Mouse (Mus musculus) embryonic facial prominence, embryonic 12.5 days (tissue): Measurements from ENCODE around the gene Atp13a3. TPM values are rescaled to one million over a fixed set of nuclear protein-coding genes. Genes with fewer than 3 reads are reported as not detected.

ENCODE experiments used
- ATAC-seq: fragments of 200-750 bp; cut with Nextera tagmentation; 2 replicates; pipeline ENCODE4 v1.8.0; 2017; ENCODE audit not compliant: insufficient number of reproducible peaks, insufficient read depth, low FRiP score, low TSS enrichment
- H3K27ac ChIP-seq: fragments of 300-500 bp; sonication (generic); 2 replicates; pipeline ENCODE4 v1.5.1; 2016; ENCODE audit warnings: mild to moderate bottlenecking
- H3K27me3 ChIP-seq: fragments of 300-500 bp; sonication (generic); 2 replicates; pipeline ENCODE4 v1.6.1; 2016; ENCODE audit warnings: mild to moderate bottlenecking, moderate library complexity
- H3K36me3 ChIP-seq: fragments of 300-500 bp; sonication (generic); 2 replicates; pipeline ENCODE4 v1.6.1; 2016; ENCODE audit warnings: mild to moderate bottlenecking
- H3K4me1 ChIP-seq: fragments of 300-500 bp; sonication (generic); 2 replicates; pipeline ENCODE4 v1.6.1; 2016
- H3K4me2 ChIP-seq: fragments of 300-500 bp; sonication (generic); replicated peaks from 2 replicates; pipeline ENCODE4 v1.6.1; 2016; ENCODE audit warnings: mild to moderate bottlenecking, moderate library complexity
- H3K4me3 ChIP-seq: fragments of 300-500 bp; sonication (generic); 2 replicates; pipeline ENCODE4 v1.5.1; 2016; ENCODE audit warnings: mild to moderate bottlenecking
- H3K9ac ChIP-seq: fragments of 300-500 bp; sonication (generic); 2 replicates; pipeline ENCODE4 v1.6.1; 2016; ENCODE audit warnings: mild to moderate bottlenecking, moderate library complexity
- H3K9me3 ChIP-seq: fragments of 300-500 bp; sonication (generic); 2 replicates; pipeline ENCODE4 v1.6.1; 2016; ENCODE audit warnings: mild to moderate bottlenecking, moderate library complexity
- WGBS: fragments of 180-500 bp; shearing (Covaris S2); methylation state at CpG from one replicate; pipeline ENCODE4 v1.1.7; 2016; 5-methylcytosine and 5-hydroxymethylcytosine counted together
- polyA plus RNA-seq: library from polyadenylated mRNA; unstranded; fragments of >200 nt; fragmentation: Nextera tagmentation; extraction: Ambion mirVana; gene quantifications from 2 replicates; pipeline ENCODE4 v1.2.1, GENCODE M21; 2016

Atp13a3 gene
- polyA plus RNA-seq, 1 experiment from 2014 or later, result 13.1 TPM

GRCm38 (mm10) chr16:30435393-30435792 is 29.6 kb upstream of the Atp13a3 start:
- Histone ChIP-seq H3K27me3 (no peaks in the 10 kb centered on the region), H3K4me3 (no peak overlapping the region), H3K4me1 (no peaks in the 10 kb centered on the region), H3K27ac (no peak overlapping the region), H3K36me3 (no peaks in the 10 kb centered on the region), H3K9me3 (no peaks in the 10 kb centered on the region), H3K4me2 (no peak overlapping the region), H3K9ac (no peak overlapping the region)
- 78% methylated on average over 4 of the region's 4 CpGs for WGBS
- no peak for ATAC-seq

- Histone ChIP-seq H3K9me3 (no peaks in the 10 kb centered on the region), H3K36me3 (no peaks in the 10 kb centered on the region), H3K9ac (no peak overlapping the region), H3K27ac (no peak overlapping the region), H3K4me3 (no peak overlapping the region), H3K4me1 (no peaks in the 10 kb centered on the region), H3K4me2 (no peak overlapping the region), H3K27me3 (no peaks in the 10 kb centered on the region)
- 83% methylated on average over 3 of the region's 3 CpGs for WGBS
- ATAC-seq, result no peak
Observed at GRCm38 (mm10) chr16:30433148-30433547, 27.4 kb upstream of the Atp13a3 start.

GRCm38 (mm10) chr16:30432111-30432510 is 26.3 kb upstream of the Atp13a3 start:
- Histone ChIP-seq H3K4me2 (no peak overlapping the region), H3K9me3 (no peaks in the 10 kb centered on the region), H3K4me3 (no peak overlapping the region), H3K4me1 (no peaks in the 10 kb centered on the region), H3K27ac (no peak overlapping the region), H3K9ac (no peak overlapping the region), H3K27me3 (no peaks in the 10 kb centered on the region), H3K36me3 (no peaks in the 10 kb centered on the region)
- no peak for ATAC-seq
- 82% methylated on average over 2 of the region's 2 CpGs for WGBS

GRCm38 (mm10) chr16:30430512-30431088 is 24.8 kb upstream of the Atp13a3 start:
- H3K9ac ChIP-seq, result no peak overlapping the region
- H3K27ac ChIP-seq, result no peak overlapping the region
- WGBS, result 94% methylated on average over 2 of the region's 2 CpGs
- no peaks in the 10 kb centered on the region for H3K4me1 ChIP-seq
- no peak overlapping the region for H3K4me2 ChIP-seq
- no peak overlapping the region for H3K4me3 ChIP-seq
- no peak for ATAC-seq
- no peaks in the 10 kb centered on the region for H3K9me3 ChIP-seq
- H3K36me3 ChIP-seq, result no peaks in the 10 kb centered on the region
- H3K27me3 ChIP-seq, result no peaks in the 10 kb centered on the region

- Histone ChIP-seq H3K27ac (no peak overlapping the region), H3K4me3 (no peak overlapping the region), H3K36me3 (no peaks in the 10 kb centered on the region), H3K4me2 (no peak overlapping the region), H3K27me3 (no peaks in the 10 kb centered on the region), H3K9ac (no peak overlapping the region), H3K9me3 (no peaks in the 10 kb centered on the region), H3K4me1 (no peaks in the 10 kb centered on the region)
- no peak for ATAC-seq
- 84% methylated on average over 4 of the region's 4 CpGs for WGBS
Observed at GRCm38 (mm10) chr16:30428753-30429260, 23.0 kb upstream of the Atp13a3 start.

GRCm38 (mm10) chr16:30427466-30427865 is 21.7 kb upstream of the Atp13a3 start:
- no peaks in the 10 kb centered on the region for H3K9me3 ChIP-seq
- ATAC-seq, result no peak
- no peak overlapping the region for H3K4me2 ChIP-seq
- H3K27ac ChIP-seq, result no peak overlapping the region
- no peak overlapping the region for H3K9ac ChIP-seq
- no peak overlapping the region for H3K4me3 ChIP-seq
- H3K4me1 ChIP-seq, result no peaks in the 10 kb centered on the region
- WGBS, result 77% methylated on average over 4 of the region's 4 CpGs
- H3K36me3 ChIP-seq, result no peaks in the 10 kb centered on the region
- H3K27me3 ChIP-seq, result no peaks in the 10 kb centered on the region

- Histone ChIP-seq H3K9ac (no peak overlapping the region), H3K4me3 (no peak overlapping the region), H3K36me3 (no peaks in the 10 kb centered on the region), H3K27ac (no peak overlapping the region), H3K27me3 (no peaks in the 10 kb centered on the region), H3K4me1 (no peaks in the 10 kb centered on the region), H3K9me3 (no peaks in the 10 kb centered on the region), H3K4me2 (no peak overlapping the region)
- WGBS, result 67% methylated on average over 4 of the region's 5 CpGs
- no peak for ATAC-seq
Observed at GRCm38 (mm10) chr16:30427003-30427402, 21.2 kb upstream of the Atp13a3 start.

- Histone ChIP-seq H3K4me1 (no peaks in the 10 kb centered on the region), H3K4me3 (no peak overlapping the region), H3K9ac (no peak overlapping the region), H3K4me2 (no peak overlapping the region), H3K36me3 (no peaks in the 10 kb centered on the region), H3K9me3 (no peaks in the 10 kb centered on the region), H3K27me3 (no peaks in the 10 kb centered on the region), H3K27ac (no peak overlapping the region)
- ATAC-seq, result no peak
- WGBS, result 90% methylated on average over 1 of the region's 1 CpGs
Observed at GRCm38 (mm10) chr16:30425980-30426379, 20.2 kb upstream of the Atp13a3 start.

GRCm38 (mm10) chr16:30424053-30424452 is 18.3 kb upstream of the Atp13a3 start:
- Histone ChIP-seq H3K4me3 (no peak overlapping the region), H3K9me3 (no peaks in the 10 kb centered on the region), H3K27me3 (no peaks in the 10 kb centered on the region), H3K36me3 (no peaks in the 10 kb centered on the region), H3K9ac (no peak overlapping the region), H3K27ac (no peak overlapping the region), H3K4me1 (no peaks in the 10 kb centered on the region), H3K4me2 (no peak overlapping the region)
- no peak for ATAC-seq
- 87% methylated on average over 5 of the region's 5 CpGs for WGBS

GRCm38 (mm10) chr16:30416707-30417106 is 10.9 kb upstream of the Atp13a3 start:
- Histone ChIP-seq H3K9ac (no peak overlapping the region), H3K4me3 (no peak overlapping the region), H3K4me1 (no peaks in the 10 kb centered on the region), H3K9me3 (no peaks in the 10 kb centered on the region), H3K27me3 (no peaks in the 10 kb centered on the region), H3K4me2 (no peak overlapping the region), H3K36me3 (no peaks in the 10 kb centered on the region), H3K27ac (no peak overlapping the region)
- 98% methylated on average over 2 of the region's 2 CpGs for WGBS
- no peak for ATAC-seq

GRCm38 (mm10) chr16:30416284-30416683 is 10.5 kb upstream of the Atp13a3 start:
- H3K4me2 ChIP-seq, result no peak overlapping the region
- no peak overlapping the region for H3K27ac ChIP-seq
- no peaks in the 10 kb centered on the region for H3K9me3 ChIP-seq
- no peaks in the 10 kb centered on the region for H3K36me3 ChIP-seq
- no peaks in the 10 kb centered on the region for H3K27me3 ChIP-seq
- H3K9ac ChIP-seq, result no peak overlapping the region
- H3K4me1 ChIP-seq, result no peaks in the 10 kb centered on the region
- no peak overlapping the region for H3K4me3 ChIP-seq
- 79% methylated on average over 5 of the region's 5 CpGs for WGBS
- no peak for ATAC-seq

- Histone ChIP-seq H3K27ac (no peak overlapping the region), H3K9me3 (no peaks in the 10 kb centered on the region), H3K36me3 (no peaks in the 10 kb centered on the region), H3K9ac (no peak overlapping the region), H3K4me2 (no peak overlapping the region), H3K4me1 (no peaks in the 10 kb centered on the region), H3K27me3 (no peaks in the 10 kb centered on the region), H3K4me3 (no peak overlapping the region)
- 69% methylated on average over 3 of the region's 3 CpGs for WGBS
- ATAC-seq, result no peak
Observed at GRCm38 (mm10) chr16:30412680-30413079, 6.9 kb upstream of the Atp13a3 start.
